Mouse (Mus musculus) limb, embryonic 13.5 days (tissue): Measurements from ENCODE around the gene Bco2. TPM values are rescaled to one million over a fixed set of nuclear protein-coding genes. Genes with fewer than 3 reads are reported as not detected.

ENCODE experiments used
- ATAC-seq: fragments of 200-750 bp; cut with Nextera tagmentation; 2 replicates; pipeline ENCODE4 v1.8.0; 2017; ENCODE audit warnings: low read depth, moderate number of reproducible peaks, moderate TSS enrichment; ENCODE audit not compliant: low FRiP score
- H3K27ac ChIP-seq: fragments of 300-500 bp; sonication (generic); 2 replicates; pipeline ENCODE4 v1.5.1; 2015; ENCODE audit warnings: inconsistent platforms, mild to moderate bottlenecking, moderate library complexity
- H3K27me3 ChIP-seq: fragments of 300-500 bp; sonication (generic); 2 replicates; pipeline ENCODE4 v1.6.1; 2015; ENCODE audit warnings: mild to moderate bottlenecking, inconsistent platforms
- H3K36me3 ChIP-seq: fragments of 300-500 bp; sonication (generic); 2 replicates; pipeline ENCODE4 v1.6.1; 2015; ENCODE audit warnings: inconsistent platforms, mild to moderate bottlenecking, moderate library complexity
- H3K4me1 ChIP-seq: fragments of 300-500 bp; sonication (generic); 2 replicates; pipeline ENCODE4 v1.6.1; 2015; ENCODE audit warnings: inconsistent platforms
- H3K4me2 ChIP-seq: fragments of 300-500 bp; sonication (generic); replicated peaks from 2 replicates; pipeline ENCODE4 v1.6.1; 2015; ENCODE audit warnings: inconsistent platforms, mild to moderate bottlenecking, moderate library complexity
- H3K4me3 ChIP-seq: fragments of 300-500 bp; sonication (generic); 2 replicates; pipeline ENCODE4 v1.5.1; 2015; ENCODE audit warnings: moderate library complexity, mild to moderate bottlenecking, inconsistent platforms
- H3K9ac ChIP-seq: fragments of 300-500 bp; sonication (generic); 2 replicates; pipeline ENCODE4 v1.6.1; 2015; ENCODE audit warnings: mild to moderate bottlenecking, inconsistent platforms
- H3K9me3 ChIP-seq: fragments of 300-500 bp; sonication (generic); 2 replicates; pipeline ENCODE4 v1.6.1; 2016; ENCODE audit warnings: inconsistent platforms
- WGBS: fragments of 180-500 bp; shearing (Covaris S2); methylation state at CpG from one replicate; pipeline ENCODE4 v1.1.7; 2015; 5-methylcytosine and 5-hydroxymethylcytosine counted together
- polyA plus RNA-seq: library from polyadenylated mRNA; unstranded; fragments of >200 nt; fragmentation: Nextera tagmentation; extraction: Ambion mirVana; gene quantifications from 2 replicates; pipeline ENCODE4 v1.2.1, GENCODE M21; 2015

The Bco2 gene
- 0.15 and 0.23 TPM in 2 replicates for polyA plus RNA-seq

GRCm38 (mm10) chr9:50555094-50555446, at the start of gene Bco2:
Gene Bco2 (minus strand): TSS chr9:50555181.
- Histone ChIP-seq H3K4me1 (0 out of 2 replicates have a peak, but pooled peaks cover 5% of the 10 kb centered on the region), H3K27ac (no peak within 1 kb of the TSS), H3K9ac (peak within 1 kb of the TSS; percentile 45; the same call in 1 of the 2 replicates), H3K9me3 (no peaks in the 10 kb centered on the region), H3K27me3 (no peaks in the 10 kb centered on the region), H3K36me3 (no peaks in the 10 kb centered on the region), H3K4me2 (peak within 1 kb of the TSS; percentile 50), H3K4me3 (no peak within 1 kb of the TSS)
- ATAC-seq = no peak
- WGBS = 36% methylated on average over 2 of the region's 2 CpGs

- ATAC-seq = no peak
Observed at GRCm38 (mm10) chr9:50604338-50604737, 49.4 kb upstream of the Bco2 start.

GRCm38 (mm10) chr9:50603998-50604324, 49.0 kb upstream of the Bco2 start:
- Histone ChIP-seq H3K27ac (peak overlapping the region; percentile 84), H3K9me3 (no peaks in the 10 kb centered on the region), H3K4me2 (peak overlapping the region; percentile 95), H3K4me3 (peak overlapping the region; percentile 90), H3K9ac (peak overlapping the region; percentile 90), H3K27me3 (no peaks in the 10 kb centered on the region), H3K36me3 (peaks cover 48% of the 10 kb centered on the region), H3K4me1 (peaks cover 33% of the 10 kb centered on the region)
- under 1% methylated on average over 24 of the region's 24 CpGs for WGBS
- ATAC-seq = peak; percentile 83; the same call in 1 of the 2 replicates

More at GRCm38 (mm10) chr9:50604338-50604737, 49.4 kb upstream of the Bco2 start:
- Histone ChIP-seq H3K9me3 (no peaks in the 10 kb centered on the region), H3K9ac (peak overlapping the region; percentile 90), H3K4me2 (peak overlapping the region; percentile 95), H3K27ac (no peak overlapping the region; the same call in 1 of the 2 replicates), H3K27me3 (no peaks in the 10 kb centered on the region), H3K36me3 (peaks cover 47% of the 10 kb centered on the region), H3K4me3 (peak overlapping the region; percentile 90), H3K4me1 (peaks cover 33% of the 10 kb centered on the region)
- 4% methylated on average over 6 of the region's 6 CpGs for WGBS

GRCm38 (mm10) chr9:50603189-50603997, 48.4 kb upstream of the Bco2 start, which contains the start of the genes Sdhd and Timm8b:
Gene Sdhd (minus strand): TSS chr9:50603812.
Gene Timm8b (plus strand): TSS chr9:50603910.
- peak; percentile 97 for ATAC-seq
- peak within 1 kb of the TSS; percentile 90 for H3K9ac ChIP-seq
- peak within 1 kb of the TSS; percentile 95 for H3K4me2 ChIP-seq
- H3K4me3 ChIP-seq = peak within 1 kb of the TSS; percentile 90
- no peaks in the 10 kb centered on the region for H3K27me3 ChIP-seq
- peaks cover 33% of the 10 kb centered on the region for H3K4me1 ChIP-seq
- H3K9me3 ChIP-seq = no peaks in the 10 kb centered on the region
- peaks cover 49% of the 10 kb centered on the region for H3K36me3 ChIP-seq
- peak within 1 kb of the TSS; percentile 84 for H3K27ac ChIP-seq
- under 1% methylated on average over 48 of the region's 48 CpGs for WGBS

- ATAC-seq = no peak
- H3K36me3 ChIP-seq = peaks cover 49% of the 10 kb centered on the region
- no peaks in the 10 kb centered on the region for H3K9me3 ChIP-seq
- 89% methylated on average over 7 of the region's 7 CpGs for WGBS
- H3K4me2 ChIP-seq = peak overlapping the region; percentile 95
- H3K27ac ChIP-seq = no peak overlapping the region
- peak overlapping the region; percentile 90 for H3K4me3 ChIP-seq
- H3K27me3 ChIP-seq = no peaks in the 10 kb centered on the region
- peaks cover 33% of the 10 kb centered on the region for H3K4me1 ChIP-seq
- H3K9ac ChIP-seq = peak overlapping the region; percentile 90
Observed at GRCm38 (mm10) chr9:50602055-50602845, 47.3 kb upstream of the Bco2 start.

GRCm38 (mm10) chr9:50601536-50601935, 46.6 kb upstream of the Bco2 start:
- Histone ChIP-seq H3K27ac (no peak overlapping the region), H3K4me3 (no peak overlapping the region), H3K27me3 (no peaks in the 10 kb centered on the region), H3K36me3 (peaks cover 52% of the 10 kb centered on the region), H3K4me1 (peaks cover 33% of the 10 kb centered on the region), H3K9me3 (no peaks in the 10 kb centered on the region), H3K4me2 (no peak overlapping the region), H3K9ac (no peak overlapping the region)
- ATAC-seq = no peak
- 91% methylated on average over 6 of the region's 6 CpGs for WGBS

GRCm38 (mm10) chr9:50596973-50597372, 42.0 kb upstream of the Bco2 start:
- Histone ChIP-seq H3K4me1 (peaks cover 15% of the 10 kb centered on the region), H3K9me3 (no peaks in the 10 kb centered on the region), H3K27me3 (no peaks in the 10 kb centered on the region), H3K36me3 (peaks cover 59% of the 10 kb centered on the region), H3K4me3 (no peak overlapping the region), H3K9ac (no peak overlapping the region), H3K27ac (no peak overlapping the region), H3K4me2 (no peak overlapping the region)
- WGBS = 96% methylated on average over 8 of the region's 8 CpGs
- no peak for ATAC-seq

GRCm38 (mm10) chr9:50594794-50595417, 39.9 kb upstream of the Bco2 start:
- no peaks in the 10 kb centered on the region for H3K9me3 ChIP-seq
- no peak for ATAC-seq
- H3K4me3 ChIP-seq = no peak overlapping the region
- H3K4me1 ChIP-seq = no peaks in the 10 kb centered on the region; the same call in 1 of the 2 replicates
- H3K9ac ChIP-seq = no peak overlapping the region
- peaks cover 52% of the 10 kb centered on the region for H3K36me3 ChIP-seq
- no peak overlapping the region for H3K27ac ChIP-seq
- WGBS = 80% methylated on average over 12 of the region's 12 CpGs
- H3K4me2 ChIP-seq = no peak overlapping the region
- H3K27me3 ChIP-seq = no peaks in the 10 kb centered on the region

- no peaks in the 10 kb centered on the region for H3K9me3 ChIP-seq
- ATAC-seq = no peak
- no peak overlapping the region for H3K4me3 ChIP-seq
- no peaks in the 10 kb centered on the region for H3K27me3 ChIP-seq
- H3K27ac ChIP-seq = no peak overlapping the region
- peaks cover 40% of the 10 kb centered on the region for H3K36me3 ChIP-seq
- no peaks in the 10 kb centered on the region for H3K4me1 ChIP-seq
- WGBS = 83% methylated on average over 3 of the region's 3 CpGs
- no peak overlapping the region for H3K9ac ChIP-seq
- H3K4me2 ChIP-seq = no peak overlapping the region
Observed at GRCm38 (mm10) chr9:50593544-50593943, 38.6 kb upstream of the Bco2 start.

- Histone ChIP-seq H3K36me3 (peaks cover 34% of the 10 kb centered on the region), H3K27ac (no peak overlapping the region), H3K9me3 (no peaks in the 10 kb centered on the region), H3K4me2 (no peak overlapping the region), H3K4me1 (no peaks in the 10 kb centered on the region), H3K27me3 (no peaks in the 10 kb centered on the region), H3K9ac (no peak overlapping the region), H3K4me3 (no peak overlapping the region)
- WGBS = 89% methylated on average over 9 of the region's 9 CpGs
- ATAC-seq = no peak
Observed at GRCm38 (mm10) chr9:50592955-50593354, 38.0 kb upstream of the Bco2 start.

GRCm38 (mm10) chr9:50590856-50591518, 36.0 kb upstream of the Bco2 start:
- no peak overlapping the region for H3K9ac ChIP-seq
- no peaks in the 10 kb centered on the region for H3K9me3 ChIP-seq
- H3K27me3 ChIP-seq = no peaks in the 10 kb centered on the region
- ATAC-seq = no peak
- no peak overlapping the region for H3K27ac ChIP-seq
- peaks cover 15% of the 10 kb centered on the region for H3K36me3 ChIP-seq
- H3K4me2 ChIP-seq = no peak overlapping the region
- no peaks in the 10 kb centered on the region for H3K4me1 ChIP-seq
- H3K4me3 ChIP-seq = no peak overlapping the region
- WGBS = 72% methylated on average over 10 of the region's 10 CpGs
